Mouse (Mus musculus) ES-E14 (cell line): Measurements from ENCODE around the gene Tshz2. TPM values are rescaled to one million over a fixed set of nuclear protein-coding genes. Genes with fewer than 3 reads are reported as not detected.

Source experiments
- DNase-seq: peaks from one replicate; pipeline ENCODE4 v3.0.0-alpha.2; 2013; ENCODE audit warnings: low read depth, low spot score
- H3K27ac ChIP-seq: 2 replicates; pipeline ENCODE4 v1.5.1; 2012; ENCODE audit warnings: low read depth, mild to moderate bottlenecking, low read length, moderate library complexity, mixed read lengths; ENCODE audit not compliant: poor library complexity, insufficient read depth, severe bottlenecking
- H3K36me3 ChIP-seq: 2 replicates; pipeline ENCODE4 v1.6.1; 2012; ENCODE audit warnings: mild to moderate bottlenecking, low read length, moderate library complexity, mixed read lengths; ENCODE audit not compliant: control insufficient read depth, poor library complexity, insufficient read depth, severe bottlenecking
- H3K4me1 ChIP-seq, 2 experiments: fragments of 150-350 bp in 1 of 2; sonication (generic) in 1 of 2; 2 replicates each; pipeline ENCODE4 v1.6.1; 2012; ENCODE audit warnings: low read length in 2 of 2, mild to moderate bottlenecking in 1 of 2, mixed read lengths in 1 of 2; ENCODE audit not compliant: control insufficient read depth in 2 of 2, insufficient read depth in 2 of 2, poor library complexity in 1 of 2
- H3K4me3 ChIP-seq, 2 experiments: fragments of 150-350 bp in 1 of 2; sonication (generic) in 1 of 2; 2 replicates each; pipeline ENCODE4 v1.5.1; 2012; ENCODE audit warnings: low read length in 2 of 2, low read depth in 1 of 2, mild to moderate bottlenecking in 1 of 2, mixed read lengths in 1 of 2; ENCODE audit not compliant: insufficient read depth in 1 of 2, poor library complexity in 1 of 2, severe bottlenecking in 1 of 2
- H3K9ac ChIP-seq: 2 replicates; pipeline ENCODE4 v1.6.1; 2012; ENCODE audit warnings: low read depth, mild to moderate bottlenecking, low read length, mixed read lengths; ENCODE audit not compliant: poor library complexity, insufficient read depth, severe bottlenecking
- H3K9me3 ChIP-seq: fragments of 150-350 bp; sonication (generic); 2 replicates; pipeline ENCODE4 v1.6.1; 2012; ENCODE audit warnings: low read depth, mild to moderate bottlenecking, low read length; ENCODE audit not compliant: control insufficient read depth, insufficient read depth
- CHD2 ChIP-seq: IDR thresholded peaks from 2 replicates; pipeline ENCODE4 v1.6.1; 2014; ENCODE audit warnings: mild to moderate bottlenecking, low read depth, low read length, inconsistent platforms
- HCFC1 ChIP-seq: IDR thresholded peaks from 2 replicates; pipeline ENCODE4 v1.6.1; 2012; ENCODE audit warnings: low read length, inconsistent platforms, borderline replicate concordance; ENCODE audit not compliant: insufficient read depth
- MAFK ChIP-seq: IDR thresholded peaks from 2 replicates; pipeline ENCODE4 v1.6.1; 2014; ENCODE audit warnings: mild to moderate bottlenecking, low read depth, low read length, inconsistent platforms; ENCODE audit not compliant: insufficient read depth
- ZC3H11A ChIP-seq: IDR thresholded peaks from 2 replicates; pipeline ENCODE4 v1.6.1; 2012; ENCODE audit warnings: low read depth, mild to moderate bottlenecking, inconsistent platforms, low read length, borderline replicate concordance
- ZNF384 ChIP-seq: IDR thresholded peaks from 2 replicates; pipeline ENCODE4 v1.6.1; 2012; ENCODE audit warnings: low read depth, low read length, inconsistent platforms
- in situ Hi-C, 2 experiments: fragments of 600-800 bp; cut with MboI; formaldehyde crosslinking; loops; one replicate each; pipeline ENCODE4 v1.15.1; 2025; ENCODE audit warnings: low sequenced_read_pairs in 2 of 2, inconsistent platforms in 1 of 2; ENCODE audit not compliant: unreplicated experiment in 2 of 2
- total RNA-seq: library from RNA; depleted of rRNA; stranded (reverse); fragments of 300-350 nt; gene quantifications from 2 replicates; pipeline ENCODE4 v1.2.3, GENCODE M21; 2012

Tshz2 gene
- total RNA-seq, 1 experiment: 0.27 TPM

- H3K36me3 ChIP-seq: no peaks in the 10 kb centered on the region
- no peak overlapping the region for H3K9ac ChIP-seq
- no peak overlapping the region for H3K27ac ChIP-seq
- H3K4me1 ChIP-seq: peaks cover 6 to 9% of the 10 kb centered on the region in 2 experiments; a peak in 3 of 4 replicates
- in situ Hi-C loops: no loop called here
- TF ChIP-seq ZC3H11A (no peak), ZNF384 (no peak), MAFK (no peak), HCFC1 (no peak), CHD2 (no peak)
- H3K9me3 ChIP-seq: no peaks in the 10 kb centered on the region
- DNase-seq: no peak
- no peak overlapping the region for H3K4me3 ChIP-seq
Observed at GRCm38 (mm10) chr2:169906396-169906795, 273.6 kb downstream of the Tshz2 start.

GRCm38 (mm10) chr2:169907979-169908378, 275.2 kb downstream of the Tshz2 start:
- in situ Hi-C loops: no loop called here
- TF ChIP-seq ZC3H11A: no peak
- TF ChIP-seq HCFC1: no peak
- no peak for TF ChIP-seq ZNF384
- TF ChIP-seq MAFK: no peak
- TF ChIP-seq CHD2: no peak
- Histone ChIP-seq H3K27ac (no peak overlapping the region), H3K9ac (no peak overlapping the region), H3K4me1 (peaks cover 9% of the 10 kb centered on the region in 2 experiments), H3K4me3 (no peak overlapping the region), H3K9me3 (no peaks in the 10 kb centered on the region), H3K36me3 (no peaks in the 10 kb centered on the region)
- no peak for DNase-seq

- H3K4me3 ChIP-seq: no peak overlapping the region
- no peaks in the 10 kb centered on the region for H3K36me3 ChIP-seq
- in situ Hi-C loops: no loop called here
Observed at GRCm38 (mm10) chr2:169910606-169911005, 277.8 kb downstream of the Tshz2 start.

GRCm38 (mm10) chr2:169912826-169913225, 280.0 kb downstream of the Tshz2 start:
- peak overlapping the region in 1 of 2 experiments; percentile 58; a peak in 2 of 4 replicates for H3K4me3 ChIP-seq
- H3K9ac ChIP-seq: no peak overlapping the region
- H3K4me1 ChIP-seq: peaks cover 7 to 12% of the 10 kb centered on the region in 2 experiments
- no peak overlapping the region for H3K27ac ChIP-seq
- TF ChIP-seq ZC3H11A: no peak
- no peak for TF ChIP-seq HCFC1
- TF ChIP-seq MAFK: no peak
- TF ChIP-seq ZNF384: no peak
- TF ChIP-seq CHD2: no peak
- no peaks in the 10 kb centered on the region for H3K36me3 ChIP-seq
- no peak for DNase-seq
- in situ Hi-C loops: no loop called here
- no peaks in the 10 kb centered on the region for H3K9me3 ChIP-seq

More at GRCm38 (mm10) chr2:169910606-169911005, 277.8 kb downstream of the Tshz2 start:
- peaks cover 9% of the 10 kb centered on the region in 2 experiments for H3K4me1 ChIP-seq
- no peaks in the 10 kb centered on the region for H3K9me3 ChIP-seq
- no peak for DNase-seq
- TF ChIP-seq CHD2 (no peak), HCFC1 (no peak), ZNF384 (no peak), ZC3H11A (no peak), MAFK (no peak)
- no peak overlapping the region for H3K9ac ChIP-seq
- no peak overlapping the region for H3K27ac ChIP-seq

GRCm38 (mm10) chr2:169914903-169915302, 282.1 kb downstream of the Tshz2 start:
- H3K36me3 ChIP-seq: no peaks in the 10 kb centered on the region
- peak overlapping the region; percentile 52 to 71 for H3K4me3 ChIP-seq
- no peaks in the 10 kb centered on the region for H3K9me3 ChIP-seq
- TF ChIP-seq MAFK (no peak), ZC3H11A (no peak), HCFC1 (no peak), ZNF384 (no peak), CHD2 (no peak)
- DNase-seq: peak; percentile 95
- H3K9ac ChIP-seq: peak overlapping the region; percentile 45; the same call in 1 of the 2 replicates
- in situ Hi-C loops: no loop called here
- peak overlapping the region; percentile 19; the same call in 1 of the 2 replicates for H3K27ac ChIP-seq
- peaks cover 14 to 15% of the 10 kb centered on the region in 2 experiments for H3K4me1 ChIP-seq
